Mouse (Mus musculus) embryo, embryonic 9.5 days (tissue): ENCODE data around the gene Pnmal1.
A peak's percentile ranks its signal among the peaks of the same experiment; 100 is the strongest.
"Not testable (repeated sequence)": the region's sequence is repeated elsewhere in the genome, so short reads cannot be mapped to it uniquely, and the experiment has no call there.

Experiments used
- DNase-seq: peaks from one replicate; pipeline ENCODE4 v3.0.0-alpha.2; 2017; ENCODE audit errors: extremely low spot score

Pnmal1 gene

DNA sequence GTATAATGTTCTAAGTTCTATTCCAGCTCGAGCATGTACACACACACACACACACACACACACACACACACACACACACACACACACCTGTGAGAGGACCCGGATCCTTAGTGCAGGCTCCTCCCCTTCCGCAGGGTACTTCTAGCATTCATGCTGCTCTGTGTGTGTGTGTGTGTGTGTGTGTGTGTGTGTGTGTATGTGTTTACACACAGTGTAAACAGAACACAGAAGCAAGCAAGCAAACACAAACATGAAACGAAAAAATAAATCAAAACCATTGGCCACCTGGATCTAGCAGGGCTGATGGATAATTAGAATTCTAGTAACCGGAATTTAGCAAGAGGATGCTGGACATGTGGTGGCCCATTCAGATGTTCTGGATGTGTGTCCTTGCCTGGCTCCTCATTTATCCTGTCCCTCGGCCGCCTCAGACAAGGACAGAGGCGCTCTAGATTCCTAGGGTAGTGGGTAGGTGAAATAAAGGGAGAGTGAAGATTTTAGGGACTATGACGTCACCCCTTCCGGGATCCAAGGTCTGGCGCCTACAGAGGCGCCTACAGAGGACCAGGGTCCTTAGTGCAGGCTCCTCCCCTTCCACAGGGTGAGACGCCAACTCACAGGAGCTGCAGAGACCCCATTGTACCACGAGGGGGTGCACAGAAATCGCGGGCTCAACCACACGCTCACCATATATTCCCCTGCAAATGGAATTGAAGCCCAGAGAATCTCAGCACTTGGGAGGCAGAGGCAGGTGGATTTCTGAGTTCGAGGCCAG is 8.4 kb upstream of the Pnmal1 start:
- DNase-seq, result peak; percentile 85

DNA sequence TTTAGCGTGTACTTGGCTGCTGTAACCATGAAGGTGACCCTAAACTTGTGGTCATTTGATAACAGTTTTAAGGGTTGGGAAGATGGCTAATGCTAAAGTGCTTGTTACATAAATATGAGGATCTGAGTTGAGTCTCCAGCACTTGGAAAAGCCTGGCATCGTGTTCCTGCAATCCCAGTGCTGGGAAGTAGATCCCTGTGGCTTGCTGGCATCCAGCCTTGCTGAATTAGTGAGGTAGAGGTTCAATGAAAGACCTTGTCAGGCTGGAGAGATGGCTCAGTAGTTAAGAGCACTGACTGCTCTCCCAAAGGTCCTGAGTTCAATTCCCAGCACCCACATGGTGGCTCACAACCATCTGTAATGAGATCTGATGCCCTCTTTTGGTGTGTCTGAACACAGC is 5.7 kb upstream of the Pnmal1 start:
- not testable (repeated sequence) for DNase-seq

DNA sequence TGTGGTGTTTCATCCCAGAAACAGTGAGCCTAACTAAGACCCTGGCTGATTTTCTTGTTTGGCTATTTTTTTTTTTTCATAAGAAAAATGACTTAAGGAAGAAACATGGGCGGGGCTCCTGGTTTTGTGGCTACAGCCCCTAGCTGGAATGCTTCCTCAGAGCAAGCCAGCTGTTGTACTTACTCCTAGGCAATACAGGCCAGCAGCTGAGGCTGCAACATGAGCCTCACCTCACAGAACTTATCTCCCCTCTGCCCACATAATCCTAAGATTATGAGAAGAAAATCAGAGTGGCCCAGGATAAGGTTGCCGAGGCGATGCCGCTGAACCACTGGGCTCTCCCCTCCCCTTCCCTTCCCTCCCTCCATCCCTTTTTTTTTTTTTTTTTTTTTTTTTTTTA is 3.8 kb upstream of the Pnmal1 start:
- no peak for DNase-seq

- no peak for DNase-seq
These were observed 2.8 kb upstream of the Pnmal1 start for GRCm38 (mm10) chr7:16956410-16957265.

DNA sequence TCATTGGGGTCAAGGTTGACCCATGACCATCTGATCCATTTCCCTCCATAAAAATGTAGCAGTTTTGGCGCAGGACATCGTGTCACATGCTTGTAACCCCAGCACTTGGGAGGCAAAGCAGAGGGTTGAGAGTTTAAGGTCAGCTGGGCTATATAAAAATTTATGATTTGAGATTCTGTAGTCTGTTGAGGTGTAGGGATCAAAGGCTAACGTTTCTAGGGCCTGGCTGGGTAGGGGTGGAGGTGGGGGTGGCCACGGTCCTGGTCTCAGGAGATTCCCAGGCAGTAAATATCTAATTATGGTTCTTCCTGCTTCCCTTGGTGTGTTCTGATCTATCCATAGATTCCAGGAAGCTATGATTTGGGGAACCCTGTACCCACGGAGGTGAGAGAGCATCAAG is 2.2 kb downstream of the Pnmal1 start:
- DNase-seq, result no peak

DNA sequence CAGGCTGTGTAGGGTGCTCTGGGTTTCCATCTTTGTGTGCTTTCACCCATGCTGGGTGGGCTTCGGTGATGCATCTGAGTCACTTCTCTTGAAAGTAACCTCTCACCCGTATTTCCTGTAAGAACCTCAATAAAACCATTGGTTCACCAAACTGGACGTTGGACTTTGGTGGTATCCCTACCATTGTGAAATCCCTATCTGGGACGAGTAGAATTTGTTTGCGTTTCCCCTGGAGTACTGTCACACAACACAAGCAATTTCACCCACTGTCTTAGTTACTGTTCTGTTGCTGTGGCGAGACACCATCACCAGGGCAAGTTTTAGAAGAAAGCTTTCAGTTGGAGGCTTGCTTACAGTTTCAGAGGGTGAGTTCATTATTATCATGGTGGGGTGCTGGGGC is 8.9 kb downstream of the Pnmal1 start:
- DNase-seq, result no peak

DNA sequence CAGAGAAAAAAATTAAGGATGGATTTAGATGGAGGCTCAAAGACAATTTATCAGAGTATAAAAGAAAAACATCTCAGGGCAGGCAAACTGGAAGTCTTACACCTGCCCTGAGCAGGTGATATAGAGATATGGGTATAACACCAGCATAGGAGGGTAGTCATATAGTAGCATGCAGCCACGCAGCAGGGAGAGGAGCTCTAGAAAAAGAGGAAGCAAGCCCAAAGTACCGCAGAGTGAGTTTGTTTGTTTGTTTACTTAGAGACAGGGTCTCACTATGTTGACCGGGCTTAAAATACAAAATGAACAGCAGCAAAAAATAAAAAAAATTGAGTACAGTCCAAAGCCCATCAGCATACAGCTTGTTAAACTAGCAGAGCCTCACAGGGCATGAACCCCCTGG is 11.7 kb downstream of the Pnmal1 start:
- no peak for DNase-seq

DNA sequence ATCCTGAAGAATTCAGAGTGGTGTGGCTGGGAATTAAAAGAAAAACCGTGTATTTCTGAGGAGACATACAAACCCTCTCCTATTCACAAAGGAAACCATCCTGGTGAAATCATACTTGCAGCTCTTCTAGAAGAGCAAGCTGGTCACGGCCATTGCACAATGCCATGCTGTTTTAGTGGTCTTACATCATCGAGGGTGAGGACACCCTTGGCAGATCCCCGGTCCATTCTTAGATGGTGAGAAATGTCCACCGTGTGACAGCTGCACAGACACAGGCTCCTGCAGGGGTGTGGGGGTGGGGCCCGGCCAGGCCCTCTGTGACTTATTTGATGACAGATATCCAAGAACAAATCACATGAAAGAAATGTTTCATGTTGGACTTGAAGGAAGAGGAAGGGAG is 14.5 kb downstream of the Pnmal1 start:
- no peak for DNase-seq

GRCm38 (mm10) chr7:16976298-16976697 is 16.8 kb downstream of the Pnmal1 start:
- DNase-seq, result no peak

- no peak for DNase-seq
These were observed 18.7 kb downstream of the Pnmal1 start for GRCm38 (mm10) chr7:16978173-16978572.

- no peak for DNase-seq
These were observed 19.1 kb downstream of the Pnmal1 start for GRCm38 (mm10) chr7:16978593-16978992.

DNA sequence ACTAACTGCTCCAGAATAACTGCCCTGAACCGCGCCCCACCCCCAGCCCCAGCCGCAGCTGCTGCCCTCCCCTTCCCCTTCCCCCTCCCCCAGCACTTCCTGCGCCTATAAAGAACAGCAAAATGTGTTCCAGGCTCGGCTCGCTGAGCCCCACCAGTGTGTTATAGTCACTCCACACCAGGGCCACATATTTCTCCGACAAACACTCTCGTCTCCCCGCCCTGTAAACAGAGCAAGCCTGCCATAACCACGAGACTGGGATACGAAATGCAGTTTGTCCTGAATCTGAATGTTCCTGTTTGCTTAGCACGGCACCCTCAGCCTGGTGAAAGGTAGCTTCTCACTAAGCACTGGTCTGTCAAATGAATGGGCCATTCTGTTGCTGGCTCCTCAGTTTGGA is 20.9 kb downstream of the Pnmal1 start:
- peak; percentile 62 for DNase-seq

- DNase-seq, result peak; percentile 84
These were observed 23.5 kb downstream of the Pnmal1 start, which contains the start of gene Gm42372 for GRCm38 (mm10) chr7:16982859-16983568. TSS of gene Gm42372 (plus strand) at chr7:16983086.

DNA sequence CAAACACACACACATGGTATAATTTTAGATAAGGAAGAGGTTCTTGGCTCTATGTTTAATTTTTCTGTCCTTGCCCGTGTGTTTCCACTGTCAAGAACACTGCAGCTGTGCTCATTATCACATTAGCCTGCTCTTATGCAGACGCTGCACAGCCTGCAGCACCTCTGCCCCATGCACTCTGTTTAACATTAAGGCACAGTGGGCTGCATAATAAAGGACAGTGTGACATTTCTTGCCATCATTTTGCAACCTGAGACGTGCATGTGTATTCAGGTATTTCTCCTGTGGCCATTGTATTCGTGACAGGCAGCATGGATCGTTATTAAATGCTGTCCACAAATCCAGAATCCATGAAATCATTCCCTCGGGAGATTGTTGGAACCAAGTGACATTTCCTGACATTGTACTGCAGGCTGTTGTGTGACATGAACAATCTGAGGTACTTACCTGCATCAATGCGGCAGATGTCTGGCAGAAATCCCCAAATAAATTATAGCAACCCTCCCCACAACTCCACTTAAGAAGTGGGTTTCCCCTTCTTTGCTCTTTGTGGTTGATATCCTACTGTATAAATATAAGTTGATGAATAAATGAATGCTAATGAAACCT is 28.2 kb downstream of the Pnmal1 start:
- DNase-seq, result no peak

DNA sequence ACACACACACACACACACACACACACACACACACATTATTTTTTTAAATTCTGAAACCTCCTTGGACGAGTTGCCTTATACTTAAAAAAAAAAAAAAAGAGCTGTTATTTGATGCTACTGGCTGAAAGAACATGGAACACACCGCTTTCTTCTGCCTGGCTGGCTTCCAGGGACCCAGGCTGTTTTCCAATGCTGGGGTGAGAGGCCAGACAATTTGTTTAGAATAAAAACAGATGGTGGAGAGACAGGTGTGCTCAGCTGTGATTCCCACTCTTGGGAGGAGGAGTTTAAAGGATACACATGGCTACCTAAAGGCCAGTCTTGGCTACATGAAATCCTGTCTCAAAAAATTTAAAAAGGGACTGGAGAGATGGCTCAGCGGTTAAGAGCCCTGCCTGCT is 28.9 kb downstream of the Pnmal1 start:
- DNase-seq, result no peak

GRCm38 (mm10) chr7:16990006-16990744 is 30.7 kb downstream of the Pnmal1 start:
- DNase-seq, result no peak

DNA sequence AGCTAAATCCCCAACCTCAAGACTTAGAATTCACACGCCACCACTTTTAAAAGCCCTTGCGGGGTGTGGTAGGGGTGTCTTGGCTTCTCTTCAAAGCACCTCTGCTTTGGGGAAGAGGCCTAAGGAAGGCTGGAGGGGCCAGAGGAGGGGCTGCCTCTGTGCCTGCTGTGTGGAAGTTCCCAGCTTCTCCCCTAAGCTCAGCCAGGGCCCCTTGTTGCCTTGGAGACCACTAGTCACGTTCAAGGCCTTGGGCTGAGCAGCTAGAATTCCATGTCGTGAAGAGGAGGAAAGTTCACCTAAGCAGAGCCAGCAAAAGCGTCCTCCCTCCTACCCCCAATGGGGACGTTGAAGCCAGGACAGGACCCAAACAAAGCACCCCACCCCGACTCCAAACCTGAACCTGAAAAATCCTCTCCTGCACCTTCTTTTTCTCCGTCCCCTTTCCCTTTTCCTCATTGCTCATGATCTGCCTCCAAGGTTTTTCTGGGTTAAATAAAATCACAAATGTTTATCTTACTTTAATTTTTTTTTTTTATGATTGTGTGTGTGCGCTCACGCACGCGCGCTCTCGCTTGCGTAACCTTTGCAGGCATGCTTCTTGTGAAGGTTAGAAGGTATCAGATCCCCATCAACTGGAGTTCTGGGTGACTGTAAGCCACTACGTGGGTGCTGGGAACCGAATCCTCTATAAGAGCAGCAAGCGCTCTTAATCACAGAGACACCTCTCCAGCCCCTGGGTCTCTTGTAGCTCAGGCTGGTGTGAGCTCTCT is 32.4 kb downstream of the Pnmal1 start:
- peak; percentile 58 for DNase-seq

GRCm38 (mm10) chr7:16992451-16992807 is 33.0 kb downstream of the Pnmal1 start, which contains the start of gene Ccdc8:
TSS of gene Ccdc8 (plus strand) at chr7:16992708.
- no peak for DNase-seq

DNA sequence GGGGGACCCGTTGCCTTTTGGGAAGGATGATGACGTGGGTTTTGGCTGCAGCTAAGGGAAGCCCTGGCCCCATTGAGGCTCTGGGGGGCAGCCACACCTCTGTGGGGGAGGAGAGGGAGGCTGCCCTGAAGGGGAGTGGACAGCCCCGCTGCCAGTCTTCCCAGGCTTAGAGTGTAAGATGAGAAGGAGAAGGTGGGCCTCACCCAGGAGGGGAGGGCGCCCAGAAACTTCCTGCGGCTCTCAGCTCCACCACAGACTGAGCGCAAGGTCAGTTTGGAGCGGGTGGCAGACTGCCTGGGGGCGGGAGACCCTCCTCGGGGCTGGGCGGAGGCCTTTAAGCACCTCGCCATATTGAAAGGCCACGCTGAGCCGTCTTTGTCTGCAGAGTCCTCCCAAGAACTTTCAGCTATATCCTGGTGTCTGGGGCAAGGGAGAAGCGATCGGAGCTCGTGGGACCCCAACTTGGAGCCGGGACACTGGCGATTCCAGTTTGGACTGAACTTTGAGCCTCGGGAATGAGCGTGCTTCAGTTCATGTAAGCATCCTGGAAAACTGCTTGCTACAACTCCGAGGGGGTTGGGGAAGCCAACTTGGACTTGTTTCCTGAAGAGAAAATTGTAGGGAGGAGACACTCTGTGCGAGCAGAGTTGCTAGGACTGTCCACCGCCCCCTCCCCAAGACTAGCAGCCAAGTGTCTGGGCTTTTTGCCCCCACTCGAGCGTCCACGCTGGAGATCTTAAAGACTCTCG is 34.3 kb downstream of the Pnmal1 start:
- DNase-seq, result peak; percentile 88

- no peak for DNase-seq
These were observed 34.9 kb downstream of the Pnmal1 start for GRCm38 (mm10) chr7:16994400-16994799.
